Mouse (Mus musculus) megakaryocyte, embryonic 14.5 days (primary cell): ENCODE data around the gene Lin37.

ENCODE experiments used
- FLI1 ChIP-seq: IDR thresholded peaks from 2 replicates; pipeline ENCODE4 v1.6.1; 2012; ENCODE audit warnings: low read length, inconsistent platforms, mixed read lengths
- GATA1 ChIP-seq: IDR thresholded peaks from 3 replicates; pipeline ENCODE4 v1.6.1; 2012; ENCODE audit warnings: mixed read lengths, low read length, inconsistent platforms, borderline replicate concordance

DNA sequence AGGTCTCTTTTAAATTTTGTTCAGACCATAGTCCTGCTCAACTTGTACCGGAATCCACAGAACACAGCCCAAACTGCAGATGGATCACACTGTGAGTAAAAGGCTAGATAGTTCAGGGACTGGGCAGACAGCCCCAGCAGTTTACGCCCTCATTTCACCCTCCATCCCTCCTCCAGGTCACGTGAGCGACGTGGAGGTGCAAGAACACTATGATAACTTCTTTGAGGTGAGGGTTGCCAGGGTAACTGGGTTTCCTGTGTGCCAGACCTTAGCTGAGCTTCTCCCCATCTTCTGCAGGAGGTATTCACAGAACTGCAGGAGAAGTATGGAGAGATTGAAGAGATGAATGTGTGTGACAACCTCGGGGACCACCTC is 4.3 kb upstream of the Lin37 start:
- TF ChIP-seq GATA1 = no peak
- no peak for TF ChIP-seq FLI1
